Mouse (Mus musculus) MEL (cell line): ENCODE results near the gene Iqch.

Experiments used
- EP300 ChIP-seq, 2 experiments: IDR thresholded peaks; 2 replicates each; pipeline ENCODE4 v1.6.1; 2011; ENCODE audit warnings: improper control_type of control experiment in 2 of 2, low read length in 2 of 2, low read depth in 1 of 2, mild to moderate bottlenecking in 1 of 2
- HCFC1 ChIP-seq: IDR thresholded peaks from 2 replicates; pipeline ENCODE4 v1.6.1; 2012; ENCODE audit warnings: low read depth, mild to moderate bottlenecking, inconsistent platforms, low read length, improper control_type of control experiment, moderate library complexity
- MAX ChIP-seq: IDR thresholded peaks from 2 replicates; pipeline ENCODE4 v1.6.1; 2011; ENCODE audit warnings: low read length, improper control_type of control experiment

DNA sequence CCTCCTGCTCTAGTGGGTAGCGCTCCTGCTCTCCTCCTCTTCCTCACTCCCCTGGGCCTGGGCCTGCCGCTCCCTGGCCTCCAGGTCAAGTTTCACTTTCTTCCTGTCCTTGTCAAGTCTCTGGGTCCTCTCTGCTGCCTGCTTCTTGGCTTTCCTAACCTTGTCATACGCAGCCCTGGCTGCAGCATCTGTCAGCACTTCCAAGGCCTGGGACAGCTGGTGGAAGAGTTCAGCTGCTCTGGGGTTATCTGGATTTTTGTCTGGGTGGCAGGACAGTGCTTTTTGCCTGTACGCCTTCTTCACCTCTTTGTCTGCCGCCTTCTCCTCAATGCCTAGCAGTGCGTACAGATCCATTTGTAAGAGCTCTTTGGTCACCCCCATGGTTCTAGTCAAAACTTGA is 158.6 kb downstream of the Iqch start:
- TF ChIP-seq HCFC1 (no peak), MAX (no peak), EP300 (IDR thresholded peaks at IDR 0.05; ENCODE audit: low read depth in 1 of 2, low read length in 2 of 2) (no peak)
